Mouse (Mus musculus): ENCODE measurements at regions not wholly inside any gene's neighbourhood (a gene's known extent, or its start where the extent isn't known, plus 50 kb on each side); places are given as distances from the start of the nearest gene placed in this dataset.

- H3K27ac ChIP-seq (ENCODE audit: control insufficient read depth, insufficient read depth, low read depth, low read length, poor library complexity): no peak overlapping the region
- no peak overlapping the region for H3K4me3 ChIP-seq (replicated peaks; ENCODE audit: control insufficient read depth, low read depth, low read length)
- WGBS: 0% methylated on average over 1 of the region's 1 CpGs
- TF ChIP-seq CTCF (IDR thresholded peaks at IDR 0.05; ENCODE audit: control insufficient read depth, insufficient read depth, low read length): no peak
- TF ChIP-seq POLR2A (IDR thresholded peaks at IDR 0.05; ENCODE audit: borderline replicate concordance, control insufficient read depth, low read depth, low read length): no peak
- no peaks in the 10 kb centered on the region for H3K4me1 ChIP-seq (ENCODE audit: control insufficient read depth, insufficient read depth, low read length)
These were observed 318.4 kb upstream of the Slc7a11 start for GRCm38 (mm10) chr3:50761766-50762165.

- WGBS: 60% methylated on average over 1 of the region's 1 CpGs
- Histone ChIP-seq H3K4me3 (replicated peaks; ENCODE audit: control insufficient read depth, low read depth, low read length) (no peak overlapping the region), H3K27ac (ENCODE audit: control insufficient read depth, insufficient read depth, low read depth, low read length, poor library complexity) (no peak overlapping the region), H3K4me1 (ENCODE audit: control insufficient read depth, insufficient read depth, low read length) (no peaks in the 10 kb centered on the region)
- TF ChIP-seq POLR2A (IDR thresholded peaks at IDR 0.05; ENCODE audit: borderline replicate concordance, control insufficient read depth, low read depth, low read length) (no peak), CTCF (IDR thresholded peaks at IDR 0.05; ENCODE audit: control insufficient read depth, insufficient read depth, low read length) (no peak)
These were observed 314.7 kb upstream of the Slc7a11 start for GRCm38 (mm10) chr3:50758106-50758505.

GRCm38 (mm10) chr3:50737173-50737572 lies 293.8 kb upstream of the Slc7a11 start:
- no peak overlapping the region for H3K27ac ChIP-seq (ENCODE audit: control insufficient read depth, insufficient read depth, low read depth, low read length, poor library complexity)
- TF ChIP-seq POLR2A (IDR thresholded peaks at IDR 0.05; ENCODE audit: borderline replicate concordance, control insufficient read depth, low read depth, low read length) (no peak), CTCF (IDR thresholded peaks at IDR 0.05; ENCODE audit: control insufficient read depth, insufficient read depth, low read length) (no peak)
- H3K4me3 ChIP-seq (replicated peaks; ENCODE audit: control insufficient read depth, low read depth, low read length): no peak overlapping the region
- WGBS: 30% methylated on average over 1 of the region's 1 CpGs
- H3K4me1 ChIP-seq (ENCODE audit: control insufficient read depth, insufficient read depth, low read length): no peaks in the 10 kb centered on the region

- no peak for TF ChIP-seq CTCF (IDR thresholded peaks at IDR 0.05; ENCODE audit: control insufficient read depth, insufficient read depth, low read length)
- TF ChIP-seq POLR2A (IDR thresholded peaks at IDR 0.05; ENCODE audit: borderline replicate concordance, control insufficient read depth, low read depth, low read length): no peak
- 51% methylated on average over 5 of the region's 5 CpGs for WGBS
- no peak overlapping the region for H3K27ac ChIP-seq (ENCODE audit: control insufficient read depth, insufficient read depth, low read depth, low read length, poor library complexity)
- H3K4me1 ChIP-seq (ENCODE audit: control insufficient read depth, insufficient read depth, low read length): no peaks in the 10 kb centered on the region
- H3K4me3 ChIP-seq (replicated peaks; ENCODE audit: control insufficient read depth, low read depth, low read length): no peak overlapping the region
These were observed 275.6 kb upstream of the Slc7a11 start for GRCm38 (mm10) chr3:50719035-50719434.

GRCm38 (mm10) chr3:50713463-50713862 lies 270.0 kb upstream of the Slc7a11 start:
- Histone ChIP-seq H3K4me1 (ENCODE audit: control insufficient read depth, insufficient read depth, low read length) (no peaks in the 10 kb centered on the region), H3K4me3 (replicated peaks; ENCODE audit: control insufficient read depth, low read depth, low read length) (no peak overlapping the region), H3K27ac (ENCODE audit: control insufficient read depth, insufficient read depth, low read depth, low read length, poor library complexity) (no peak overlapping the region)
- TF ChIP-seq CTCF (IDR thresholded peaks at IDR 0.05; ENCODE audit: control insufficient read depth, insufficient read depth, low read length) (no peak), POLR2A (IDR thresholded peaks at IDR 0.05; ENCODE audit: borderline replicate concordance, control insufficient read depth, low read depth, low read length) (no peak)
- WGBS: 72% methylated on average over 6 of the region's 6 CpGs

- Histone ChIP-seq H3K4me3 (replicated peaks; ENCODE audit: control insufficient read depth, low read depth, low read length) (no peak overlapping the region), H3K27ac (ENCODE audit: control insufficient read depth, insufficient read depth, low read depth, low read length, poor library complexity) (no peak overlapping the region), H3K4me1 (ENCODE audit: control insufficient read depth, insufficient read depth, low read length) (no peaks in the 10 kb centered on the region)
- WGBS: 80% methylated on average over 12 of the region's 12 CpGs
- no peak for TF ChIP-seq POLR2A (IDR thresholded peaks at IDR 0.05; ENCODE audit: borderline replicate concordance, control insufficient read depth, low read depth, low read length)
These were observed 266.1 kb upstream of the Slc7a11 start for GRCm38 (mm10) chr3:50709415-50709989.

GRCm38 (mm10) chr3:50706707-50707106 lies 263.3 kb upstream of the Slc7a11 start:
- TF ChIP-seq CTCF (IDR thresholded peaks at IDR 0.05; ENCODE audit: control insufficient read depth, insufficient read depth, low read length): no peak
- no peak for TF ChIP-seq POLR2A (IDR thresholded peaks at IDR 0.05; ENCODE audit: borderline replicate concordance, control insufficient read depth, low read depth, low read length)
- Histone ChIP-seq H3K27ac (ENCODE audit: control insufficient read depth, insufficient read depth, low read depth, low read length, poor library complexity) (no peak overlapping the region), H3K4me1 (ENCODE audit: control insufficient read depth, insufficient read depth, low read length) (no peaks in the 10 kb centered on the region), H3K4me3 (replicated peaks; ENCODE audit: control insufficient read depth, low read depth, low read length) (no peak overlapping the region)
- 68% methylated on average over 2 of the region's 2 CpGs for WGBS

GRCm38 (mm10) chr3:50694904-50695680 lies 251.7 kb upstream of the Slc7a11 start:
- Histone ChIP-seq H3K4me3 (replicated peaks; ENCODE audit: control insufficient read depth, low read depth, low read length) (no peak overlapping the region), H3K27ac (ENCODE audit: control insufficient read depth, insufficient read depth, low read depth, low read length, poor library complexity) (no peak overlapping the region), H3K4me1 (ENCODE audit: control insufficient read depth, insufficient read depth, low read length) (no peaks in the 10 kb centered on the region)
- 77% methylated on average over 15 of the region's 15 CpGs for WGBS
- TF ChIP-seq POLR2A (IDR thresholded peaks at IDR 0.05; ENCODE audit: borderline replicate concordance, control insufficient read depth, low read depth, low read length): no peak
- no peak for TF ChIP-seq CTCF (IDR thresholded peaks at IDR 0.05; ENCODE audit: control insufficient read depth, insufficient read depth, low read length)
